Mouse (Mus musculus): ENCODE results near the gene Gm20888.
"Not testable (repeated sequence)": the region's sequence is repeated elsewhere in the genome, so short reads cannot be mapped to it uniquely, and the experiment has no call there.

Gm20888 gene

GRCm38 (mm10) chrY:70441582-70441981 lies at the start of gene Gm20888:
Gene Gm20888 (plus strand): TSS chrY:70441882.
- not testable (repeated sequence) for DNase-seq

Data from lung, adult 18-20 months (tissue).